Mouse (Mus musculus) spleen, adult 2 months (tissue): Measurements from ENCODE around the gene Polr3b.

ENCODE experiments used
- CTCF ChIP-seq: fragments of 200-500 bp; IDR thresholded peaks from 2 replicates; pipeline ENCODE4 v1.5.1; 2011; ENCODE audit warnings: mild to moderate bottlenecking, inconsistent platforms; ENCODE audit not compliant: insufficient read depth, insufficient read length, insufficient replicate concordance; ENCODE audit errors: extremely low read depth
- POLR2A ChIP-seq: fragments of 200-500 bp; IDR thresholded peaks from 2 replicates; pipeline ENCODE4 v1.6.1; 2011; ENCODE audit warnings: low read depth, low read length, inconsistent platforms

- TF ChIP-seq CTCF (no peak), POLR2A (no peak)
These were observed 29.3 kb upstream of the Polr3b start for GRCm38 (mm10) chr10:84592745-84593144.
